Mouse (Mus musculus): ENCODE results near the gene Incenp.

GRCm38 (mm10) chr19:9864856-9865255 is 34.5 kb downstream of the Incenp start:
- TF ChIP-seq CTCF (IDR thresholded peaks at IDR 0.05; ENCODE audit: borderline replicate concordance, extremely low read depth, insufficient read depth, insufficient read length) (no peak), POLR2A (IDR thresholded peaks at IDR 0.05; ENCODE audit: borderline replicate concordance, extremely low read depth, insufficient read depth, insufficient read length, poor library complexity, severe bottlenecking) (no peak)
